Mouse (Mus musculus) liver, embryonic 16.5 days (tissue): ENCODE results near the gene Sptbn1. TPM values are rescaled to one million over a fixed set of nuclear protein-coding genes. Genes with fewer than 3 reads are reported as not detected.

ENCODE experiments used
- ATAC-seq: fragments of 200-750 bp; cut with Nextera tagmentation; 2 replicates; pipeline ENCODE4 v1.8.0; 2017; ENCODE audit warnings: low read depth, mild to moderate bottlenecking, moderate number of reproducible peaks, moderate library complexity
- H3K27ac ChIP-seq: fragments of 300-500 bp; sonication (generic); 2 replicates; pipeline ENCODE4 v1.5.1; 2014; ENCODE audit warnings: mild to moderate bottlenecking, low read length
- H3K27me3 ChIP-seq: fragments of 300-500 bp; sonication (generic); 2 replicates; pipeline ENCODE4 v1.6.1; 2014; ENCODE audit warnings: low read depth, low read length, mixed read lengths; ENCODE audit not compliant: control insufficient read depth, insufficient read depth
- H3K36me3 ChIP-seq: fragments of 300-500 bp; sonication (generic); 2 replicates; pipeline ENCODE4 v1.6.1; 2014; ENCODE audit warnings: mild to moderate bottlenecking; ENCODE audit not compliant: control insufficient read depth, insufficient read depth
- H3K4me1 ChIP-seq: fragments of 300-500 bp; sonication (generic); 2 replicates; pipeline ENCODE4 v1.6.1; 2014; ENCODE audit warnings: low read depth, low read length, mixed read lengths; ENCODE audit not compliant: control insufficient read depth
- H3K4me2 ChIP-seq: fragments of 300-500 bp; sonication (generic); 2 replicates; pipeline ENCODE4 v1.6.1; 2014; ENCODE audit warnings: low read depth, low read length, mixed read lengths
- H3K4me3 ChIP-seq: fragments of 300-500 bp; sonication (generic); 2 replicates; pipeline ENCODE4 v1.5.1; 2014; ENCODE audit warnings: low read depth, mild to moderate bottlenecking, low read length
- H3K9ac ChIP-seq: fragments of 300-500 bp; sonication (generic); 2 replicates; pipeline ENCODE4 v1.6.1; 2014; ENCODE audit warnings: low read depth, low read length
- H3K9me3 ChIP-seq: fragments of 300-500 bp; sonication (generic); replicated peaks from 2 replicates; pipeline ENCODE4 v1.6.1; 2016; ENCODE audit warnings: low read length; ENCODE audit not compliant: control insufficient read depth
- WGBS: fragments of 180-500 bp; shearing (Covaris S2); extraction: QIAGEN DNeasy Blood & Tissue Kit; methylation state at CpG from one replicate; pipeline ENCODE4 v1.1.7; 2014; ENCODE audit not compliant: insufficient replicate concordance; 5-methylcytosine and 5-hydroxymethylcytosine counted together
- polyA plus RNA-seq: library from polyadenylated mRNA; unstranded; fragments of >200 nt; fragmentation: Nextera tagmentation; extraction: Ambion mirVana; gene quantifications from 2 replicates; pipeline ENCODE4 v1.2.1, GENCODE M21; 2015

Gene Sptbn1
- polyA plus RNA-seq, 1 experiment from 2014 or later = 18.6 TPM

- Histone ChIP-seq H3K4me2 (no peak overlapping the region), H3K4me3 (no peak overlapping the region), H3K9me3 (no peaks in the 10 kb centered on the region), H3K36me3 (no peaks in the 10 kb centered on the region; the same call in 1 of the 2 replicates), H3K27ac (no peak overlapping the region), H3K9ac (no peak overlapping the region), H3K4me1 (no peaks in the 10 kb centered on the region), H3K27me3 (no peaks in the 10 kb centered on the region)
- no peak for ATAC-seq
Measured at GRCm38 (mm10) chr11:30148378-30148777, 119.6 kb downstream of the Sptbn1 start.

DNA sequence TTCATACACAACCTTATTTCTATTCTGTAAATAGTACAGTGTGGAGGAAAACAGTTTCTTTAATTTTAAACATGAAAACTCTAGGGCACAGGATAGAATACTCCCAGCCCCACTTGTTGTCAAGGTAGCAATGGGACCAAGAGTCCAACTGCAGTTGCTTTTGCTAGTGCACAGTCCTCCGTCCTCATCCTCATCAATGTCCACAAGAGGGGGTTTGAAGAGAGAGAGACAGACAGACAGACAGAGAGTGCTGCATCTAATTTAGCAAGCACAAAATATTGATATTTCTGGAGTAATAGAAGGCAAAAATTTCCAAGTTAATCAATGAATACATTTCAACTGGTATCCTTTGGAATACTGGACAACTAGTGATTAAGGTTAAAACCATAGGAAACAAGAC is 120.1 kb downstream of the Sptbn1 start:
- no peaks in the 10 kb centered on the region; the same call in 1 of the 2 replicates for H3K36me3 ChIP-seq
- H3K4me1 ChIP-seq = no peaks in the 10 kb centered on the region
- H3K27ac ChIP-seq = no peak overlapping the region
- H3K4me2 ChIP-seq = no peak overlapping the region
- no peak overlapping the region for H3K9ac ChIP-seq
- no peaks in the 10 kb centered on the region for H3K9me3 ChIP-seq
- ATAC-seq = no peak
- H3K4me3 ChIP-seq = no peak overlapping the region
- no peaks in the 10 kb centered on the region for H3K27me3 ChIP-seq
- WGBS = 62% methylated on average over 1 of the region's 1 CpGs

- no peak for ATAC-seq
- no peak overlapping the region for H3K27ac ChIP-seq
- no peak overlapping the region for H3K4me3 ChIP-seq
- H3K36me3 ChIP-seq = peaks cover 8% of the 10 kb centered on the region
- no peaks in the 10 kb centered on the region for H3K4me1 ChIP-seq
- no peak overlapping the region for H3K9ac ChIP-seq
- 69% methylated on average over 6 of the region's 6 CpGs for WGBS
- no peak overlapping the region for H3K4me2 ChIP-seq
- no peaks in the 10 kb centered on the region for H3K9me3 ChIP-seq
- H3K27me3 ChIP-seq = no peaks in the 10 kb centered on the region
Measured at GRCm38 (mm10) chr11:30143090-30143489, 124.9 kb downstream of the Sptbn1 start.

- Histone ChIP-seq H3K9me3 (no peaks in the 10 kb centered on the region), H3K27ac (no peak overlapping the region), H3K9ac (no peak overlapping the region), H3K4me2 (no peak overlapping the region), H3K4me1 (no peaks in the 10 kb centered on the region), H3K27me3 (no peaks in the 10 kb centered on the region), H3K4me3 (no peak overlapping the region), H3K36me3 (peaks cover 8% of the 10 kb centered on the region)
- 68% methylated on average over 17 of the region's 17 CpGs for WGBS
- peak; percentile 43; the same call in 1 of the 2 replicates for ATAC-seq
Measured at GRCm38 (mm10) chr11:30139165-30139826, 128.7 kb downstream of the Sptbn1 start.

DNA sequence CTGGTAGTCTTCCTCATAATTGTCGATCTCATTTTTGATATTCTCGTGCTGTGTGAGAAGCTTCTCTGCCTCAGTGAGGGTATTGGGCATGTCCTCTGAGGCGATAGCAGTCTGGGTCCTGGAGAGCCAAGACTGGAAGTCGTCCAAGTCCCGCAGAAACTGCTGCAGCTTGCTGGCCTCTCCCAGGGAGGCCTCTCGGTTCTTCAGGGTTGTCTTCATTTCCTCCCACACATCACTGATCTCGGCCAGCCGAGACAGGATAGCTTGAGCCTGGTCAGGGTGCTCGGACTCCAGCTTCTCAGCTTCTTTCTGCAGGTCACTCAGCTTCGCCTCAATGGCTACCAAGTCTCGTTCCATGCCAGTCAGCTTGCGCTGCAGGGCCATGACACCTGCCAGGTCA is 130.9 kb downstream of the Sptbn1 start:
- Histone ChIP-seq H3K4me1 (no peaks in the 10 kb centered on the region), H3K9me3 (no peaks in the 10 kb centered on the region), H3K4me3 (no peak overlapping the region), H3K36me3 (peaks cover 7% of the 10 kb centered on the region), H3K9ac (no peak overlapping the region), H3K27me3 (no peaks in the 10 kb centered on the region), H3K27ac (no peak overlapping the region), H3K4me2 (no peak overlapping the region)
- no peak for ATAC-seq
- WGBS = 67% methylated on average over 12 of the region's 12 CpGs

GRCm38 (mm10) chr11:30134058-30134457 is 133.9 kb downstream of the Sptbn1 start:
- Histone ChIP-seq H3K9me3 (no peaks in the 10 kb centered on the region), H3K4me2 (no peak overlapping the region), H3K9ac (no peak overlapping the region), H3K27me3 (no peaks in the 10 kb centered on the region), H3K27ac (no peak overlapping the region), H3K4me1 (no peaks in the 10 kb centered on the region), H3K4me3 (no peak overlapping the region), H3K36me3 (peaks cover 3% of the 10 kb centered on the region)
- ATAC-seq = no peak
- 47% methylated on average over 1 of the region's 1 CpGs for WGBS

DNA sequence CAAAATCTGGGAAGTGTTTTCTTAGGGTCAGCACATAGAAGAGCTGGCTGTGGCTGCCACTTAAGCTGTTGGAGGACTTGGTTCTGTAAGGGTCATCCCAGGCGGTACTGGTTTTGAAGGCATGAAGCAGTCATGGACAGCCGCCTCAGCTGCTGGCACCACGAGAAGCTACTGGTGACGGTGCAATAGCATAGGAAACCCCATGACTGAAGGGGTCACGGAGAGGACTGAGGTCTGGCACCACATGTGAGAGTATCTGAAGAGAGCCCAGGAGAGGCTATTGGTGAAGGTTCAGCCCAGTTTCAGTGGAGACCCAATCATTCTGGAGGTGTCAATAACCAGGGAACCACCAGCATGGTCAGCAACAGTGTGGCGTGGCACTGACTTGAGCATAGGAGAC is 135.4 kb downstream of the Sptbn1 start:
- no peaks in the 10 kb centered on the region for H3K4me1 ChIP-seq
- H3K4me2 ChIP-seq = no peak overlapping the region
- no peaks in the 10 kb centered on the region for H3K27me3 ChIP-seq
- H3K4me3 ChIP-seq = no peak overlapping the region
- H3K9me3 ChIP-seq = no peaks in the 10 kb centered on the region
- no peak for ATAC-seq
- no peak overlapping the region for H3K9ac ChIP-seq
- 66% methylated on average over 6 of the region's 6 CpGs for WGBS
- peaks cover 5% of the 10 kb centered on the region; the same call in 1 of the 2 replicates for H3K36me3 ChIP-seq
- no peak overlapping the region for H3K27ac ChIP-seq

GRCm38 (mm10) chr11:30131640-30132039 is 136.3 kb downstream of the Sptbn1 start:
- Histone ChIP-seq H3K27me3 (no peaks in the 10 kb centered on the region), H3K4me1 (no peaks in the 10 kb centered on the region), H3K4me2 (no peak overlapping the region), H3K36me3 (peaks cover 5% of the 10 kb centered on the region; the same call in 1 of the 2 replicates), H3K9ac (no peak overlapping the region), H3K9me3 (no peaks in the 10 kb centered on the region), H3K4me3 (no peak overlapping the region), H3K27ac (no peak overlapping the region)
- ATAC-seq = no peak
- WGBS = 60% methylated on average over 4 of the region's 4 CpGs

- Histone ChIP-seq H3K9ac (no peak overlapping the region), H3K36me3 (peaks cover 5% of the 10 kb centered on the region; the same call in 1 of the 2 replicates), H3K27ac (no peak overlapping the region), H3K27me3 (no peaks in the 10 kb centered on the region), H3K9me3 (no peaks in the 10 kb centered on the region), H3K4me3 (no peak overlapping the region), H3K4me2 (no peak overlapping the region), H3K4me1 (no peaks in the 10 kb centered on the region)
- 42% methylated on average over 7 of the region's 7 CpGs for WGBS
- no peak for ATAC-seq
Measured at GRCm38 (mm10) chr11:30129339-30129738, 138.6 kb downstream of the Sptbn1 start.
